Mouse (Mus musculus): Measurements from ENCODE around the gene Frrs1l. TPM values are rescaled to one million over a fixed set of nuclear protein-coding genes. Genes with fewer than 3 reads are reported as not detected.

The Frrs1l gene
- polyA plus RNA-seq, 1 experiment from 2014 or later, result 3.4 TPM

DNA sequence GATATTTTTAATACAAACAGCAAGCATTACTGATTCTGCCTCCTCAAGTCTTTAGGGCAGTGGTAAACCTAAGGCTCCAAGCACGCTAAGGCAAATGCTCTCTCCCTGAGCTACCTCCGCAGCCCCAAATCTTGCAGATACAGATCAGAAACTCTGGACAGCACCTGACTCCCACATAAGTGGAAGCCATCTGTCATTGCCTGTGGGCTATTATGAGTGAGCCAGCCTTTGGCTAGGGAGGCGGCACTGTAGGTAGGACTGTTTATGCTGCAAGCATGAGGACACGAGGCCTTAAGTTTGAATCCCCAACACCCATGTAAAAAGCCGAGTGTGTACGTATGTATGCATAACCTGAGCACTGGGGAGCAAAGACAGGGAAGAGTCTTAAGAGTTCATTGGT, 26.5 kb downstream of the Frrs1l start:
- H3K27ac ChIP-seq, result no peak overlapping the region
- H3K9me3 ChIP-seq, result no peaks in the 10 kb centered on the region
- no peak overlapping the region for H3K9ac ChIP-seq
- no peaks in the 10 kb centered on the region for H3K27me3 ChIP-seq
- H3K4me2 ChIP-seq (replicated peaks), result no peak overlapping the region
- ATAC-seq (ENCODE audit: low FRiP score, low read depth), result no peak
- 86% methylated on average over 6 of the region's 6 CpGs for WGBS
- H3K4me1 ChIP-seq, result no peaks in the 10 kb centered on the region
- no peaks in the 10 kb centered on the region; the same call in 1 of the 2 replicates for H3K36me3 ChIP-seq
- no peak overlapping the region for H3K4me3 ChIP-seq

DNA sequence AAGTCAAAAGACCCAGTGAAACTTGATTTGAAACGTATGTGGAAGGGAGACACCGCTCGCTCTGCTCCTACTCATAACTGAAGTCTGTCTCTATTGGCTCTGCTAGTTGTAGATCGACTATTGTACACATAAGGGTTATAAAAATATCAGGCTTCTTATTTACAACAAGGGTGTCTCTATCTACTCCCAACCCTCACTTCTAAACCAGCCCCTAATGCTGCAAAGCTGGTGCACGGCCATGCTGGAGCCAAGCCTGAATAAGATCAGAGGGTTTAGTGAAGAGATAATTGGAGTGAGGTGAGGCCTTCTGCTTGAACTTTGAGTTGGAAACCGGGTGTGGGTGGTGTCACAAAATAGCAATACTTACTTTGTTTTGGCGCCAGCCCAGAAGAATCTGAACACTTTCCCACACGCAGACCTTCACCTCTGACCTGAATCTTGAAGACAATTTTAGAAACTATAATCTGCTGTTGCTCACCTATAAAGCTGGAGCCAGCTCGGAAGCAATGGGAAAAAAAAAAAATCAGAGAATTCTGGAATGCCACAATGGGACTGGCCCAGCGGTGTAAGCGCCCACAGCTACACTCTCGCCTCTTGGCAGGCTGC, 28.8 kb downstream of the Frrs1l start:
- Histone ChIP-seq H3K27me3 (no peaks in the 10 kb centered on the region), H3K9ac (no peak overlapping the region), H3K4me3 (no peak overlapping the region), H3K27ac (no peak overlapping the region), H3K4me2 (replicated peaks) (no peak overlapping the region), H3K36me3 (no peaks in the 10 kb centered on the region), H3K9me3 (no peaks in the 10 kb centered on the region), H3K4me1 (no peaks in the 10 kb centered on the region)
- 77% methylated on average over 12 of the region's 12 CpGs for WGBS
- ATAC-seq (ENCODE audit: low FRiP score, low read depth), result no peak

DNA sequence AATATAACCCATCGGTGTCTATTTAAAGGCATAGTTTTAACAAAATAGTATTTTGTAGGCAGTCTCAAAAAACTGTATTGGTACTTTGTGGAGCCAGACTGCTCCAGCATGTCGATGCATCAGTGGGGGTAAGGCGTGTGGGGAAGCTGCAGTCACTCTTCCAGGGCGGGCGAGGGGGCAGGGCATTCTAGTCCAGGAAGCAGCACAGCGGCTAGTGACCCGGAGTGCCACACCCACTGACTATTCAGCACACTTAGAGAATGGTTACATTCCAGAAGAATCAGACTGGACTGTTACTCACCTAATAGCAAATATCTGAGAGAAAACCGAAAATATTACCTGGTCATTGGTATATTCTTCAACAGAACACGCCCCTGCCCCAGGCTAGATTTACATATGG, 32.7 kb downstream of the Frrs1l start:
- no peak overlapping the region for H3K4me3 ChIP-seq
- H3K27me3 ChIP-seq, result no peaks in the 10 kb centered on the region
- H3K9ac ChIP-seq, result no peak overlapping the region
- H3K4me2 ChIP-seq (replicated peaks), result no peak overlapping the region
- H3K4me1 ChIP-seq, result no peaks in the 10 kb centered on the region
- no peak overlapping the region for H3K27ac ChIP-seq
- H3K36me3 ChIP-seq, result no peaks in the 10 kb centered on the region
- no peaks in the 10 kb centered on the region for H3K9me3 ChIP-seq
- no peak for ATAC-seq (ENCODE audit: low FRiP score, low read depth)
- 61% methylated on average over 9 of the region's 9 CpGs for WGBS

DNA sequence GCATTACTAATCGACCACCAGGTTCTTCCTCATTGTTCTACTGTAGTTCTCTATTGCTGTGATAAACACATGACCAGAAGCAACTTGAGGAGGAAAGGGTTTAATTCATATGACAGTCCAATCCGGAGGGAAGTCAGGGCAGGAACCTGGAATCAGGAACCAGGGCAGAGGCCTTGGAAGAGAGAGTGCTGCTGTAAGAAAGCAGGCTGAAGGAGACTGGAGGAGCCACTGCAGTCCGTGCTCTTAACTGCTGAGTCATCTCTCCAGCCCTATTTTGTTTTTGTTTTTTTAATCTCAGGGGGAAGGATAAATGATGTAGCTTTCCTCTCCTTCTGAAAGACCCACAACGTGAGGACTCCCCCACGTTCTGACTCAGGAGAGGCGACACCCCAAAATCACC, 37.0 kb downstream of the Frrs1l start:
- Histone ChIP-seq H3K4me1 (peaks cover 7% of the 10 kb centered on the region), H3K4me3 (no peak overlapping the region), H3K9me3 (no peaks in the 10 kb centered on the region), H3K4me2 (replicated peaks) (no peak overlapping the region), H3K9ac (no peak overlapping the region), H3K27me3 (no peaks in the 10 kb centered on the region), H3K27ac (no peak overlapping the region), H3K36me3 (no peaks in the 10 kb centered on the region)
- WGBS, result 64% methylated on average over 6 of the region's 6 CpGs
- no peak for ATAC-seq (ENCODE audit: low FRiP score, low read depth)

DNA sequence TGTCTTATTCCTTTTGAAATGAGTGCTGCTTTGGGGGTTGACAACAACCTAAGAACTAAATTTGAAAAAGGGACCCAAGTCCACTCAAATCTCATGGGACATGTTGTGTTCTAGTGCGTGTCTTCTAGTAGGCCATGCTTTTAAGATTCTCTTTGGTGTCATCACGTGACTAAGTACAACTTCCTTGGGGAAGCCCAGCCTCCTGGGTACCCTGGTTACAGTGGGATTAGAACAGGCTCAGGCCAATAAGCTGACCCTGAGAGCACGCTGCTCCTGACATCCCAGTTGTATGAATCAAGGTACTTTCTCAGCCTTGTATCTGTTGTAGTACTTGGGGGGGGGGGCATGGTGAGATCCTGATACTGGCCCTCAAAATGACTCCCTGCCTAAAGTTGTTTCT, 38.5 kb downstream of the Frrs1l start:
- no peak for ATAC-seq (ENCODE audit: low FRiP score, low read depth)
- Histone ChIP-seq H3K27me3 (no peaks in the 10 kb centered on the region), H3K4me1 (peaks cover 13% of the 10 kb centered on the region)

DNA sequence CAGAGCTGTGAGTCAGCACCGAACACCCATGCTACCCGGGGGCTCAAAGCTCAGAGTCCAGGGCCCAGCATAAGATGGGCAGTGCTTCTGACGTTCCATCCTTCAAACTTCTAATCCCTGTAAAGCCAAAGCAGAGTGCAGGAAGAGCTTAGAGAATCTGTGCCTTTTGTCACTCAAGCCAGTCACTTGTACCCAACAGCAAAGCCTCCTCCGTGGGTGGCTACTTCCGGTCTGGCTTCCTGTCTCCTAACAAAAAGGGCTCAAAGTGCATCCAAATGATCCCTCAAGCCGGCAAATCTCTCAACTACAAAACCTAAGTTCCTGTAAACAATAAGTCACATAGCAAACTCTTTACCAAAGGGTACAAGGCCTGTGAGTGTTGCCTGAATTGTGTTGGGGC, 40.7 kb downstream of the Frrs1l start:
- Histone ChIP-seq H3K36me3 (no peaks in the 10 kb centered on the region), H3K4me1 (peaks cover 27% of the 10 kb centered on the region), H3K9ac (no peak overlapping the region), H3K27ac (no peak overlapping the region), H3K9me3 (no peaks in the 10 kb centered on the region), H3K4me2 (replicated peaks) (no peak overlapping the region), H3K27me3 (no peaks in the 10 kb centered on the region), H3K4me3 (no peak overlapping the region)
- WGBS, result 76% methylated on average over 6 of the region's 6 CpGs
- ATAC-seq (ENCODE audit: low FRiP score, low read depth), result no peak

More for the DNA sequence above, 38.5 kb downstream of the Frrs1l start:
- Histone ChIP-seq H3K4me3 (no peak overlapping the region), H3K9ac (no peak overlapping the region), H3K36me3 (no peaks in the 10 kb centered on the region), H3K9me3 (no peaks in the 10 kb centered on the region), H3K27ac (no peak overlapping the region), H3K4me2 (replicated peaks) (no peak overlapping the region)
- WGBS, result 88% methylated on average over 3 of the region's 3 CpGs

DNA sequence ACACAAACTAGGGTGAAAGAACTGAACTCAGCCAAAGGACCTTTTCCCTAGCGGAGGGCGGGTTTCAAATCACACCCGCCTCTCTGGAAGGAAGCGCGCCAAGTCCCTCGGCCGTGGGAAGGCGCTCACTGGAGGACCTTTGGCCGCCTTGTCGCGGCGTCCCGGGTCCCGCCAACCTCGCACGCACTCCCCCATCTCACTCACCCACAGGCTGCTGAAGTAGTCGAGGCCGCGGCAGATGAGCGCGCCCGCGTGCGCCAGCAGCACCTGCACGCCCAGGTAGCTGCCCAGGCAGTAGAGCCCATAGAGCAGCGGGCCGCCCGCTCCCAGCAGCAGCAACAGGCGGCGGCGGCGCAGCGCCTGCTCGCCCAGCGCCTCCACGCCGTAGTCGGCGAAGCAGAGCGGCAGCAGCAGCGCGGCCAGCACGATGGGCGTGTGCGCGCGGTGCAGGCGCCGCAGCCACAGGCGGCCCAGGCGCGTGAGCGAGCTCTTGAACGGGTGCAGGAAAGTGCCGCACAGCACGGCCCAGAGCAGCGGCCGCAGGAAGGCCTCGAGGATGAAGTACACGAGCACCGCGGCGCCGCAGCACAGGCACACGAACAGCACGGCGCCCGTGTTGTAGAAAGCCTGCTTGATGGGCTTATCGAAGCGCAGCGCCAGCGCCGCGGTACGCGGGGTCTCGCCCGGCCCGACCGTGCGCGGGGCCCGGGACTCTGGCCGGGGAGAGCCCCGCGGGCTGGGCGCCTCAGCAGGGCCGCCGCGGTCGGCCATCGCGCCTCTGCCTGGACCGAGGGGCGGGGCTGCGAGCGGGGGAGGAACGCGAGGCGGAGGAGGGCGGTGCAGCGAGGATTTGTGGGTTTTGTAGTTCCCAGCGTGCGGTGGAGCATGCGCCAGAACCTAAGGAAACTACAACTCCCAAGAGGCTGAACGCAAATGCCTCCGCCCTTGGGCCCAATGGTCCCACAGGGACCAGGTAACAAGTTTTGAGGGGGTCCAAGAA, 43.2 kb downstream of the Frrs1l start, which contains the start of gene Tmem245:
TSS of gene Tmem245 (minus strand) at position 797 of the 1,000 bp plus-strand sequence.
- WGBS, result under 1% methylated on average over 103 of the region's 107 CpGs
- H3K4me2 ChIP-seq (replicated peaks), result peak within 1 kb of the TSS; percentile 85
- ATAC-seq (ENCODE audit: low FRiP score, low read depth), result peak; percentile 97

DNA sequence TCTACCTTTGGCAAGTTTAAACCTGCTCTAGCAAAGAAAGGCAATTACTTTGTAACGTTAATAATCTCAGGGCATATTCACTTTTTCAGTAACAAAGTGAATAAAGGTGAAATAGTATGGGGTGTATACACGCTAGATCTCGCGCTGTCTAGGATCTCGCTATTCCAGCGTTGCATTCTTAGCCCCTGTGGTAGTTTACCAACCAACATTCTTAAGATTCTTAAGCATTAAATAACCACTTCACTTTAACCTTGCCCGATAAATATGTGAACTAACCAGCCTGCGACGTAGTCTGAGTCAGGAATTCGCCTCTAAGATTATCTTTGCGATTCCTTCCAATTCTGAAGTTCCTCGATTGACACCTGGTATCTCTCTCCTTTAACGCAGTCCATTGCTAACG, 44.0 kb downstream of the Frrs1l start:
- peak overlapping the region; percentile 96 for H3K9ac ChIP-seq
- peak overlapping the region; percentile 92 for H3K27ac ChIP-seq
- H3K9me3 ChIP-seq, result no peaks in the 10 kb centered on the region
- peaks cover 53% of the 10 kb centered on the region for H3K4me1 ChIP-seq
- peak overlapping the region; percentile 96 for H3K4me3 ChIP-seq
- under 1% methylated on average over 14 of the region's 14 CpGs for WGBS
- peak; percentile 18; the same call in 1 of the 2 replicates for ATAC-seq (ENCODE audit: low FRiP score, low read depth)
- H3K4me2 ChIP-seq (replicated peaks), result peak overlapping the region; percentile 85
- H3K27me3 ChIP-seq, result no peaks in the 10 kb centered on the region
- H3K36me3 ChIP-seq, result no peaks in the 10 kb centered on the region

More for the DNA sequence above, 43.2 kb downstream of the Frrs1l start, which contains the start of gene Tmem245:
- Histone ChIP-seq H3K4me3 (peak within 1 kb of the TSS; percentile 96), H3K36me3 (no peaks in the 10 kb centered on the region), H3K9me3 (no peaks in the 10 kb centered on the region), H3K27ac (peak within 1 kb of the TSS; percentile 92), H3K9ac (peak within 1 kb of the TSS; percentile 96), H3K27me3 (no peaks in the 10 kb centered on the region), H3K4me1 (peaks cover 50% of the 10 kb centered on the region)

DNA sequence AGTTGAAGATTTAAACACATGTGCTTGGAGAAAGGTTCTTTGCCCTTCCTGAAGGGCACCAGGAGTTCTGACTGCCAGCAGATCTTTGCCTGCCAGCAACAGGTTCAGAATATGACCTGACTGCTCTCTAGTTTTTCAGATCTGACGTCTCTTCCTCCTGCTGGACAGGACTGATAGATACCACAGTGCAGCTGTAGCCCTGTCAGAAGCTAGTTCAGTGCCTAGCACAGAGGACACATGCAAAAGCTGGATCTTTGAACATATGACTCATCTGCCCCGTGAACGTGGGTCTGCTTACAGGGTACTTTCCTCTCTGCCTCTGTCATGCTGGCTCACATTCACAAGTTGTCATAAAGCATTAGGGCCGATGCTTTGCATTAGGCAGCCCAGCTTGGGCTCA, 45.9 kb downstream of the Frrs1l start:
- no peak overlapping the region for H3K9ac ChIP-seq
- no peak overlapping the region for H3K27ac ChIP-seq

DNA sequence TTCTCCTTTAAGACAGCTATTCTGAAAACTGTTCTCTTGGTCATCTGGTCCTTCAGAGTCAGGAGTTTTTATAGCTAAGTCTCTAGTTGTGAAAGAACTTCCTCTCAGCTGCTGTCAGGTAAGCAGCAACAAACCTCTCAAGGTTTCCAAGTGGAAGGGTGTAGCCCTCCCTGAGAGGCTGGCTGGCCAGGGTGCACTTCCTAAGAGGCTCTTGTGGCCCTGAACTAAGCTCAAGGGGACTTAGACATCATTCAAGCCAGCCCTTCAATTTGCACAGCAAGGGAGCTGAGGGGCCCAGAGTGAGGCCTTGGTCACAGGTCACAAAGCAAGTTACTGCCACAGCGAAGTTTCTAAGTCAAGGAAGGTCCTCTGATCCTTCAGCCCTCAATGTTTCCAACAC, 46.9 kb downstream of the Frrs1l start:
- no peak overlapping the region for H3K4me3 ChIP-seq
- no peak overlapping the region for H3K9ac ChIP-seq
- no peaks in the 10 kb centered on the region for H3K27me3 ChIP-seq
- H3K4me2 ChIP-seq (replicated peaks), result no peak overlapping the region
- H3K36me3 ChIP-seq, result 0 out of 2 replicates have a peak, but pooled peaks cover 5% of the 10 kb centered on the region
- H3K4me1 ChIP-seq, result peaks cover 55% of the 10 kb centered on the region
- WGBS, result 59% methylated on average over 1 of the region's 1 CpGs
- H3K27ac ChIP-seq, result peak overlapping the region; percentile 15; the same call in 1 of the 2 replicates
- no peak for ATAC-seq (ENCODE audit: low FRiP score, low read depth)
- no peaks in the 10 kb centered on the region for H3K9me3 ChIP-seq

More for the DNA sequence above, 45.9 kb downstream of the Frrs1l start:
- no peaks in the 10 kb centered on the region for H3K27me3 ChIP-seq
- H3K4me3 ChIP-seq, result no peak overlapping the region
- H3K4me1 ChIP-seq, result peaks cover 62% of the 10 kb centered on the region
- H3K4me2 ChIP-seq (replicated peaks), result peak overlapping the region; percentile 14; the same call in 1 of the 2 replicates
- ATAC-seq (ENCODE audit: low FRiP score, low read depth), result no peak
- no peaks in the 10 kb centered on the region for H3K36me3 ChIP-seq
- H3K9me3 ChIP-seq, result no peaks in the 10 kb centered on the region
- WGBS, result 65% methylated on average over 4 of the region's 4 CpGs

DNA sequence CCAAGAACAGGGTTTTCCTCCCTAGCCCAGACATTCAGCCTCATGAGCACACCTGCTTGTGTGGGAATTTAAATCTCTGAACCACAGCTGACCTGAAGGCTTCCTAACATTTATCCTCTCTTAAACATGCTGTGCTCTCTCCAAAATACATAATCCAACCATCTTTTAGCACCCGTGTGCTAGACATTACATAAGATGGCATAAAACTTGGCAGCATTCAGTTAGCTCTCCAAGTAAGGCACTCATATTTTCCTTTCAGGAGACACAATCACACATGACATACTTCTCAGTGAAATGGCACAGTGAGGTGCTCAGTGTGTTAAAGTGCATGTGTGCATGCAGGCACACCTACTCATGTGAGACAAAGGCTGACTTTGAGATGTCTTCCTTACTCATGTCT, 47.6 kb downstream of the Frrs1l start:
- Histone ChIP-seq H3K36me3 (peaks cover 7% of the 10 kb centered on the region; the same call in 1 of the 2 replicates), H3K4me1 (peaks cover 49% of the 10 kb centered on the region), H3K4me2 (replicated peaks) (no peak overlapping the region), H3K9ac (no peak overlapping the region), H3K4me3 (no peak overlapping the region), H3K27ac (no peak overlapping the region), H3K27me3 (no peaks in the 10 kb centered on the region), H3K9me3 (no peaks in the 10 kb centered on the region)
- WGBS, result 70% methylated on average over 1 of the region's 1 CpGs
- ATAC-seq (ENCODE audit: low FRiP score, low read depth), result no peak

DNA sequence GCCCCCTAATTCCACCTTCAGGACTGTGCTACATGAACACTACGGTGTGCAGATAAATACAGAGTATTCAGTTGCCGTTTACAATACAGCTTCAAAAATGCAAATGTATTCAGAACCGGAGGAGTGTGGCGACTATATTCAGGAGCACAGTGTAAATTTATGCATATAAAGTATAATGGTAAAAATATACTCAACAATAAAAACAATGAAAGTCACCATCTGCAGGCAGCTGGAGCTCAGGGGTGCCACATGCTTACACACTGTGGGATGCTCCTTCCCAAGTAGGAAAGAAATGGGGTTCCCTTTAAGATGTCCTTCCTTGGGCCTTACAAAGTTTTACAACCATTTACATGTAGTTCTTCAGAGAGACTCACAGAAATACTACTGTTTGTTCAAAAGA, 48.7 kb downstream of the Frrs1l start:
- Histone ChIP-seq H3K4me1 (peaks cover 49% of the 10 kb centered on the region), H3K4me2 (replicated peaks) (no peak overlapping the region), H3K27me3 (no peaks in the 10 kb centered on the region), H3K9me3 (no peaks in the 10 kb centered on the region), H3K27ac (no peak overlapping the region), H3K4me3 (no peak overlapping the region), H3K9ac (no peak overlapping the region), H3K36me3 (peaks cover 15% of the 10 kb centered on the region; the same call in 1 of the 2 replicates)
- ATAC-seq (ENCODE audit: low FRiP score, low read depth), result no peak
- 88% methylated on average over 4 of the region's 4 CpGs for WGBS

Data from limb, embryonic 13.5 days (tissue).